Mouse (Mus musculus): Measurements from ENCODE around the gene Osbpl5. TPM values are rescaled to one million over a fixed set of nuclear protein-coding genes. Genes with fewer than 3 reads are reported as not detected.

Gene Osbpl5
- polyA plus RNA-seq (2017; shearing (Covaris generic)), result 10 to 100 TPM; 18.3 to 29.2 TPM

GRCm38 (mm10) chr7:143756125-143757026, at the start of gene Osbpl5:
Gene Osbpl5, minus strand, starts transcription at chr7:143756985.
- peak; percentile 11 for ATAC-seq

GRCm38 (mm10) chr7:143805199-143805624, 48.4 kb upstream of the Osbpl5 start:
- ATAC-seq, result no peak

- no peak for ATAC-seq
These were observed 44.6 kb upstream of the Osbpl5 start for GRCm38 (mm10) chr7:143801195-143802065.

- no peak for ATAC-seq
These were observed 44.0 kb upstream of the Osbpl5 start for GRCm38 (mm10) chr7:143800770-143801169.

GRCm38 (mm10) chr7:143798783-143799182, 42.0 kb upstream of the Osbpl5 start:
- ATAC-seq, result no peak

GRCm38 (mm10) chr7:143793121-143793520, 36.3 kb upstream of the Osbpl5 start:
- peak; percentile 19 for ATAC-seq

GRCm38 (mm10) chr7:143792336-143792985, 35.7 kb upstream of the Osbpl5 start:
- ATAC-seq, result no peak

GRCm38 (mm10) chr7:143783996-143784829, 27.4 kb upstream of the Osbpl5 start, which contains the start of gene Mrgpre:
Gene Mrgpre, minus strand, starts transcription at chr7:143784500.
- ATAC-seq, result peak; percentile 68

- ATAC-seq, result no peak
These were observed 26.7 kb upstream of the Osbpl5 start for GRCm38 (mm10) chr7:143783378-143783995.

- no peak for ATAC-seq
These were observed 20.6 kb upstream of the Osbpl5 start for GRCm38 (mm10) chr7:143777375-143777774.

- ATAC-seq, result no peak
These were observed 19.4 kb upstream of the Osbpl5 start for GRCm38 (mm10) chr7:143776137-143776536.

- ATAC-seq, result no peak
These were observed 12.7 kb upstream of the Osbpl5 start for GRCm38 (mm10) chr7:143769461-143769860.

- ATAC-seq, result no peak
These were observed 11.5 kb upstream of the Osbpl5 start for GRCm38 (mm10) chr7:143768267-143768666.

- ATAC-seq, result no peak
These were observed 10.1 kb upstream of the Osbpl5 start, which contains the start of gene Mrgprg for GRCm38 (mm10) chr7:143766893-143767292. Gene Mrgprg, minus strand, starts transcription at chr7:143766993.

- no peak for ATAC-seq
These were observed 8.2 kb upstream of the Osbpl5 start for GRCm38 (mm10) chr7:143764876-143765530.

- ATAC-seq, result no peak
These were observed 7.0 kb upstream of the Osbpl5 start for GRCm38 (mm10) chr7:143763794-143764193.

- no peak for ATAC-seq
These were observed 2.2 kb upstream of the Osbpl5 start for GRCm38 (mm10) chr7:143758956-143759355.

GRCm38 (mm10) chr7:143757696-143758095, 911 bp upstream of the Osbpl5 start:
- ATAC-seq, result no peak

GRCm38 (mm10) chr7:143757027-143757390, 224 bp upstream of the Osbpl5 start:
- ATAC-seq, result peak; percentile 94

GRCm38 (mm10) chr7:143755357-143756124, 1.2 kb downstream of the Osbpl5 start:
- no peak for ATAC-seq
